Mouse (Mus musculus): ENCODE data around the gene Skil. TPM values are rescaled to one million over a fixed set of nuclear protein-coding genes. Genes with fewer than 3 reads are reported as not detected.

Skil gene
- polyA plus RNA-seq, 1 experiment from 2014 or later, result 14.2 TPM

DNA sequence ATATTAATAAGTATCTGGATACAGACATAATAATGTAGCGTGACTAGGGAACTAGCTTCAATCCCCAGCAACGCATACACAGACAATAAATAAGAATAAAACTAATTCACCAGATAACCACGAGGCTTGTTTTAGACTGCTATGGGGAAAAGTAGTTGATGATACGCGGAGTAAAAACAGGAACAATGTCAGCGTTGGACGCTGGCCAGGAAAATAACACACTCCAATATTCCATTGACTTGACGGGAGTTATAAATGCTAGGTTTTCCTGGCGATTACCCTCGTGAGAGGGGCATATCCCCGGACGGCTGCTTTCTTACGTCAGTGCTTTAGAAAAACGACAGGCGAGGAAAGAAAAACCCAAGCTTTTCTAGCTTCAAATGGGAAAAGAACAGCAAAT is 62.9 kb downstream of the Skil start:
- Histone ChIP-seq H3K4me3 (ENCODE audit: low read length) (no peak overlapping the region), H3K4me2 (ENCODE audit: low read depth, low read length) (no peak overlapping the region), H3K27ac (ENCODE audit: low read length) (no peak overlapping the region), H3K9me3 (ENCODE audit: control insufficient read depth, low read length) (no peaks in the 10 kb centered on the region), H3K9ac (ENCODE audit: low read depth, low read length) (no peak overlapping the region), H3K4me1 (ENCODE audit: control insufficient read depth, insufficient read depth, low read length) (no peaks in the 10 kb centered on the region), H3K36me3 (ENCODE audit: control insufficient read depth, insufficient read depth, low read length) (no peaks in the 10 kb centered on the region), H3K27me3 (replicated peaks; ENCODE audit: control insufficient read depth, insufficient read depth, low read length) (no peaks in the 10 kb centered on the region)
- no peak for ATAC-seq
- WGBS, result 60% methylated on average over 15 of the region's 15 CpGs

DNA sequence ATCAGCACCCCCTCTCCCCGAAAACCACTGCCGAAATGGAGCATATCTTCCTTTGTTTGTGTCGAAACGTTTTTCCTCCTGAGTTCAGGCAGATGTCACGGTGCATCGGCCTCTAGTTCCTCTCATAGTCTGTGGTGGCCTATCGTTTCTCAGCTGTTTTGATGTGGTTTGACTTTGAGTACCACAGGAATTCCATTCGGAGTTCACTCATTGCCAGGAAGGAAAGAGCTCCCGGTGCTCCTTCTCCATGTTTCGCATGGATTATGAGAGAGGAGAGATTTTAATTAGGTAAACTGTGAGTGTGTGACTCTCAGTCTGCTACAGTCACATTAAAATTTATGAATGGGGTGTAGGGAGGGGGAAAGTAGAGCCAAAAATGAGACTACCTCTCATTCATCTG is 65.2 kb downstream of the Skil start:
- Histone ChIP-seq H3K4me1 (ENCODE audit: control insufficient read depth, insufficient read depth, low read length) (no peaks in the 10 kb centered on the region), H3K9ac (ENCODE audit: low read depth, low read length) (no peak overlapping the region), H3K36me3 (ENCODE audit: control insufficient read depth, insufficient read depth, low read length) (no peaks in the 10 kb centered on the region), H3K9me3 (ENCODE audit: control insufficient read depth, low read length) (no peaks in the 10 kb centered on the region), H3K4me2 (ENCODE audit: low read depth, low read length) (no peak overlapping the region), H3K4me3 (ENCODE audit: low read length) (no peak overlapping the region), H3K27me3 (replicated peaks; ENCODE audit: control insufficient read depth, insufficient read depth, low read length) (no peaks in the 10 kb centered on the region), H3K27ac (ENCODE audit: low read length) (no peak overlapping the region)
- 83% methylated on average over 10 of the region's 10 CpGs for WGBS
- no peak for ATAC-seq

DNA sequence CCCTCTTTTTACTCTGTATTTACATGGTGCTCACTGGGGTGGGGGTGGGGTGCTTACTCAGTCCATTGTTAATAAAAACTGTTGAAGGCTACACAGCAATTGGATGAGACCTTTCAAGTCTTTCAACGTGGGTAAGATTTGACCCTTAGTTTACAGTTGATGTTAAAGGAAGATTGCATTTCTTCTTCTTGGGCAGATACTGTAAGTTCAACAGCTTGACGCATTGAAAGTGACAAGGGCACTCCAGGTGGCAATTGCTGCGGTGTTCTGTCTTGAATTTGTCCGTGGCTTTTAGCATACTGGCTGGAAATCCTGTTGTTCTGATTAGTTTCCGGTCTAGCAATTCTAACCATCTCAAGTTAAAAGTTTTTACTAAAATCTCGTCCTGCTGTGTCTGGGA is 66.5 kb downstream of the Skil start:
- Histone ChIP-seq H3K27me3 (replicated peaks; ENCODE audit: control insufficient read depth, insufficient read depth, low read length) (no peaks in the 10 kb centered on the region), H3K4me1 (ENCODE audit: control insufficient read depth, insufficient read depth, low read length) (no peaks in the 10 kb centered on the region), H3K36me3 (ENCODE audit: control insufficient read depth, insufficient read depth, low read length) (no peaks in the 10 kb centered on the region), H3K27ac (ENCODE audit: low read length) (no peak overlapping the region), H3K9me3 (ENCODE audit: control insufficient read depth, low read length) (no peaks in the 10 kb centered on the region), H3K4me2 (ENCODE audit: low read depth, low read length) (no peak overlapping the region), H3K4me3 (ENCODE audit: low read length) (no peak overlapping the region), H3K9ac (ENCODE audit: low read depth, low read length) (no peak overlapping the region)
- 55% methylated on average over 6 of the region's 6 CpGs for WGBS
- ATAC-seq, result no peak

DNA sequence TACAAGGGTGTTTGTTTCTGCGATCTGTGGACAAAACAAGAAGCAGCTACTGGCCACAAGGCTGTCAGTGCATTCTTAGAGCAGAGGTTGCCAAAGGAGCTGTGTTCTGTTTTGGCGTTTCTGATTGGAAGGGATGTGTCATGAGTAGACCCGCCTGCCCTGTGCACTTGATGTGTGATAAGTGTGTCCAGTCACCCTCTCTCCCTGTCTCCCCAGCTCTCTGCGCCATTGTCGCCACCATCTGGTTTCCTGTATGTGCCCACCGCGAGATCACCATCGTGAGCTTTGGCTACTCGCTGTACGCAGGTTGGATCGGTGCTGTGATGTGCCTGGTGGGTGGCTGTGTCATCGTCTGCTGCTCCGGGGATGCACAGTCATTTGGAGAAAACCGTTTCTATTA is 68.0 kb downstream of the Skil start:
- no peak overlapping the region for H3K9ac ChIP-seq (ENCODE audit: low read depth, low read length)
- 93% methylated on average over 14 of the region's 14 CpGs for WGBS
- H3K4me3 ChIP-seq (ENCODE audit: low read length), result no peak overlapping the region
- ATAC-seq, result no peak
- no peak overlapping the region for H3K27ac ChIP-seq (ENCODE audit: low read length)
- no peaks in the 10 kb centered on the region for H3K9me3 ChIP-seq (ENCODE audit: control insufficient read depth, low read length)
- no peaks in the 10 kb centered on the region for H3K27me3 ChIP-seq (replicated peaks; ENCODE audit: control insufficient read depth, insufficient read depth, low read length)
- no peaks in the 10 kb centered on the region for H3K36me3 ChIP-seq (ENCODE audit: control insufficient read depth, insufficient read depth, low read length)
- H3K4me2 ChIP-seq (ENCODE audit: low read depth, low read length), result no peak overlapping the region
- H3K4me1 ChIP-seq (ENCODE audit: control insufficient read depth, insufficient read depth, low read length), result no peaks in the 10 kb centered on the region

- no peak for ATAC-seq
- Histone ChIP-seq H3K27ac (ENCODE audit: low read length) (no peak overlapping the region), H3K4me1 (ENCODE audit: control insufficient read depth, insufficient read depth, low read length) (no peaks in the 10 kb centered on the region), H3K4me2 (ENCODE audit: low read depth, low read length) (no peak overlapping the region), H3K9me3 (ENCODE audit: control insufficient read depth, low read length) (no peaks in the 10 kb centered on the region), H3K9ac (ENCODE audit: low read depth, low read length) (no peak overlapping the region), H3K4me3 (ENCODE audit: low read length) (no peak overlapping the region), H3K36me3 (ENCODE audit: control insufficient read depth, insufficient read depth, low read length) (no peaks in the 10 kb centered on the region), H3K27me3 (replicated peaks; ENCODE audit: control insufficient read depth, insufficient read depth, low read length) (no peaks in the 10 kb centered on the region)
- whole genome bisulfite sequencing, result 74% methylated on average over 3 of the region's 3 CpGs
Measured at GRCm38 (mm10) chr3:31165803-31166202, 70.9 kb downstream of the Skil start.

DNA sequence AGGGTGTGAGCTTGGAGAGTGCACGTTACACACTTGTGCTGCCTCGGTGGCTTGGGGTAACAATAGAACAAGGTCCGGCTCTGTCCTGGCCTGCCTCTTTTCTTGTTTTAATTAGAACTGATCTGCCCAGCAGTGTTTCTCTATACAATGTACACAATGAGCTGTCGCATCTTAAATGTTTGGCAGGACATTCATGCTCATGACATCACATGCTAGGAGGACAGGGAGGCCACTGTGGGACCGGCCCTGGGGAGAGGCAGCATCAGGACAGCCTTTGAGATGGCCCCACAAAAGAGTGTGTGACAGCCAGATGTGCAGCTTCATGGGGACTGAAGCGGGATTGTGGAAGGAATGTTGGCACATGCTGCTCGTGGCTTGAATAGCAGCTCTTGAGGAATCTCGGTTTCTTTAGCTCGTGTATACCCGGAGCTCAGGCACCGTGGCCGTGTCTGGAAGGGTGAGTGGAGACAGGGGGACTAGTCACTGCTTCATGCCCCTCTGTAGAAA is 71.6 kb downstream of the Skil start:
- Histone ChIP-seq H3K4me2 (ENCODE audit: low read depth, low read length) (no peak overlapping the region), H3K9me3 (ENCODE audit: control insufficient read depth, low read length) (no peaks in the 10 kb centered on the region), H3K9ac (ENCODE audit: low read depth, low read length) (no peak overlapping the region), H3K4me1 (ENCODE audit: control insufficient read depth, insufficient read depth, low read length) (no peaks in the 10 kb centered on the region), H3K27ac (ENCODE audit: low read length) (no peak overlapping the region), H3K27me3 (replicated peaks; ENCODE audit: control insufficient read depth, insufficient read depth, low read length) (no peaks in the 10 kb centered on the region), H3K36me3 (ENCODE audit: control insufficient read depth, insufficient read depth, low read length) (no peaks in the 10 kb centered on the region), H3K4me3 (ENCODE audit: low read length) (no peak overlapping the region)
- ATAC-seq, result no peak
- 55% methylated on average over 12 of the region's 12 CpGs for WGBS

Other genes starting within 250 kb of the Skil start
- 12.0 and 12.8 TPM in 2 replicates for gene Gpr160, start 239.1 kb upstream of the Skil start, polyA plus RNA-seq (2015; fragmentation: Nextera tagmentation; extraction: Ambion mirVana)
- 4.2 and 4.5 TPM in 2 replicates for gene Phc3, start 125.6 kb upstream of the Skil start, polyA plus RNA-seq (2015; fragmentation: Nextera tagmentation; extraction: Ambion mirVana)
- 24.6 and 29.1 TPM in 2 replicates for gene Prkci, start 99.3 kb upstream of the Skil start, polyA plus RNA-seq (2015; fragmentation: Nextera tagmentation; extraction: Ambion mirVana)
- 4.4 and 5.2 TPM in 2 replicates for gene Cldn11, start 54.9 kb downstream of the Skil start, polyA plus RNA-seq (2015; fragmentation: Nextera tagmentation; extraction: Ambion mirVana)
- 0.59 and 0.60 TPM in 2 replicates for gene Slc7a14, start 215.3 kb downstream of the Skil start, polyA plus RNA-seq (2015; fragmentation: Nextera tagmentation; extraction: Ambion mirVana)